Mouse (Mus musculus) testis, adult 2 months (tissue): ENCODE measurements around the gene Castor2. TPM values are rescaled to one million over a fixed set of nuclear protein-coding genes. Genes with fewer than 3 reads are reported as not detected.
A peak's percentile ranks its signal among the peaks of the same experiment; 100 is the strongest.

Experiments
- H3K27ac ChIP-seq: fragments of 200-500 bp; 2 replicates; pipeline ENCODE4 v1.5.1; 2012; ENCODE audit warnings: low read depth, low read length; ENCODE audit not compliant: control insufficient read depth, insufficient read depth
- H3K27me3 ChIP-seq: fragments of 200-500 bp; 2 replicates; pipeline ENCODE4 v1.6.1; 2012; ENCODE audit warnings: mild to moderate bottlenecking, low read length, moderate library complexity; ENCODE audit not compliant: control insufficient read depth, insufficient read depth
- H3K36me3 ChIP-seq: fragments of 200-500 bp; 2 replicates; pipeline ENCODE4 v1.6.1; 2012; ENCODE audit warnings: mild to moderate bottlenecking, low read length; ENCODE audit not compliant: control insufficient read depth, insufficient read depth
- H3K4me1 ChIP-seq: fragments of 200-500 bp; 2 replicates; pipeline ENCODE4 v1.6.1; 2012; ENCODE audit warnings: low read length; ENCODE audit not compliant: control insufficient read depth, insufficient read depth
- H3K4me3 ChIP-seq: fragments of 200-500 bp; 2 replicates; pipeline ENCODE4 v1.5.1; 2012; ENCODE audit warnings: low read depth, mild to moderate bottlenecking, low read length, moderate library complexity, mixed read lengths; ENCODE audit not compliant: control insufficient read depth
- CTCF ChIP-seq: fragments of 200-500 bp; IDR thresholded peaks from 2 replicates; pipeline ENCODE4 v1.5.1; 2012; ENCODE audit warnings: low read depth, mild to moderate bottlenecking, inconsistent platforms, low read length, moderate library complexity; ENCODE audit not compliant: control insufficient read depth, insufficient read depth, insufficient replicate concordance
- POLR2A ChIP-seq: fragments of 200-500 bp; IDR thresholded peaks from 2 replicates; pipeline ENCODE4 v1.6.1; 2012; ENCODE audit warnings: low read depth, mild to moderate bottlenecking, inconsistent platforms, low read length, moderate library complexity; ENCODE audit not compliant: control insufficient read depth
- polyA plus RNA-seq: library from polyadenylated mRNA; depleted of rRNA; stranded (reverse); fragments of >200 nt; gene quantifications from 2 replicates; pipeline ENCODE4 v1.2.3, GENCODE M21; 2012

Gene Castor2
- polyA plus RNA-seq, 1 experiment: 7.2 TPM

DNA sequence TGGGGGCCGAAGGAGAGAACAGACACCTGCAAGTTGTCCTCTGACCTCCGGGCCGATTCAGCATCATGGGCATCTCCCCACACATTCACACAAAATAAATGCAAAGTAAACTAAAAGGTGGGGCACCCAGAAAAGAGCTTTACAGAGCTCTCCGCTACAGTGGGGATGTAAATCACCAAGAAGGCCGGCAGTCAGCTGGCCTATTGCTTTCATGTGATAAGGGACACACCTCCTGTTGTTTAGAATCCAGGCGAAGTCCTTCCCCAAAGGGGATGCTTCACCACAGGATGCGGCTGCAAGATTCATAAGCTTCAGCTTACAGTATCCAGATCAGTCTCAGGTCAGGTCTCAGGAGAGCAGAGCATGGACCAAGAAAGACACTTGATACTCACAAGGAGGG is 79.0 kb downstream of the Castor2 start:
- H3K4me3 ChIP-seq: no peak overlapping the region
- no peak overlapping the region for H3K27ac ChIP-seq
- H3K36me3 ChIP-seq: no peaks in the 10 kb centered on the region
- peaks cover 12% of the 10 kb centered on the region for H3K4me1 ChIP-seq
- no peaks in the 10 kb centered on the region for H3K27me3 ChIP-seq
- no peak for TF ChIP-seq POLR2A
- no peak for TF ChIP-seq CTCF

DNA sequence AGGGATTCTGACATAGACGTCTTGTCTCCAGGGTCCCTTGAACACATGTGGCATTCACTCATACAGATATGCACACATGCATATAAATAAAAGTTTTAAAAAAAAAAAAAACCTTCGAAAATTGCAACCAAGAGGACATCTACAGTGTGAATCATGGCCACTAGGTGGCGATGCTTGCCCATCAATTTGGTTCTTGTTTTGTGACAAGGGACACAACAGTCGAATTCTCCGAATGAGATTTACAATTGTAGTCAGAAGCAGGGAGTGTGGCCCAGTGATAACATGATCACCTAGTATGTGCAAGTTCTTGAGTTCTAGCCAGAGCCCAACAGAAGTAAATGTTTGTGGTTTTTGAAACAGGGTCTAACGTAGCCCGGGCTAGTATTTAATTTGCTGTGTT is 80.4 kb downstream of the Castor2 start:
- Histone ChIP-seq H3K4me3 (no peak overlapping the region), H3K27ac (no peak overlapping the region), H3K36me3 (no peaks in the 10 kb centered on the region), H3K4me1 (peaks cover 14% of the 10 kb centered on the region), H3K27me3 (no peaks in the 10 kb centered on the region)
- TF ChIP-seq POLR2A (no peak), CTCF (peak; percentile 24; the same call in 1 of the 2 replicates)

DNA sequence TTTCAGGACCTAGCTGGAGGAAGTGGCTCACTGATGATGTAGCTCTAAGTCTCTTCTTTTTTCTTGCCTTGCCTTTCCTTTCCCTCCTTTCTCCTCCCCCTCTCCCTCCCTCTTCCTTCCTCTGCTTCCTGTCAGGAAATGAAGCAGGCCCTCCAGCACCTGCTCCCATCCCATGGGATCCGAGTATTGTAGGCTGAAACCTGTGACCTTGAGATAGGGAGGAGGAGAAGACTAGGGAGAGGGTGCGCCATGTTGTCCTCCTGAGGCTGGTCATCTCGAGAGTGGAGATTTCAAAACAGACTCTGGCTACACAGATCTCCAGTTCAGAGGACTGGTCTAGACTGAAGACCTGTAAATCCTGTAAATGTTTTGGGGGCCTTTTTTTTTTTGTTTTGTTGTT is 82.7 kb downstream of the Castor2 start:
- no peak overlapping the region for H3K4me3 ChIP-seq
- TF ChIP-seq CTCF: no peak
- no peak for TF ChIP-seq POLR2A
- H3K4me1 ChIP-seq: peaks cover 9% of the 10 kb centered on the region
- H3K27ac ChIP-seq: no peak overlapping the region; the same call in 1 of the 2 replicates
- H3K27me3 ChIP-seq: no peaks in the 10 kb centered on the region
- no peaks in the 10 kb centered on the region for H3K36me3 ChIP-seq

DNA sequence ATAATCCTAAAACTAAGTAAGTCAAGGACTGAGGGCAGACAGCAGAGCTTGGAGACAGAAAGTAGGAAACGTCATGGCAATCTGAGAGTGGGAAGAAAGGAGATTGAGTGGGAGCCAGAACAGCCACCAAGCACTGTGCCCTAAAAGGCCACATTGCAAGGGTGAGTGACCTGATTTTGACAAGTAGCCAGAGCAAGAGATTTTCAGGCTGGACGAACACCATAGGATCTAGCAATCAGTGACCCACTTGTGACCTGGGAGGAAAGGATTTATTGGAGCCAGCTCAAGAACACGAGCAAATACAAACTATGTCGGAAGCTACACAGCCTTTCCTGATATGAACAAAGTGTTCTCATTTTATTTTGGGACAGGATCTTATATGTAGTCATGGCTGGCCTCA is 83.2 kb downstream of the Castor2 start:
- no peak overlapping the region for H3K4me3 ChIP-seq
- no peaks in the 10 kb centered on the region for H3K36me3 ChIP-seq
- H3K27me3 ChIP-seq: no peaks in the 10 kb centered on the region
- peaks cover 9% of the 10 kb centered on the region for H3K4me1 ChIP-seq
- TF ChIP-seq POLR2A (no peak), CTCF (no peak)
- H3K27ac ChIP-seq: peak overlapping the region; percentile 62; the same call in 1 of the 2 replicates

DNA sequence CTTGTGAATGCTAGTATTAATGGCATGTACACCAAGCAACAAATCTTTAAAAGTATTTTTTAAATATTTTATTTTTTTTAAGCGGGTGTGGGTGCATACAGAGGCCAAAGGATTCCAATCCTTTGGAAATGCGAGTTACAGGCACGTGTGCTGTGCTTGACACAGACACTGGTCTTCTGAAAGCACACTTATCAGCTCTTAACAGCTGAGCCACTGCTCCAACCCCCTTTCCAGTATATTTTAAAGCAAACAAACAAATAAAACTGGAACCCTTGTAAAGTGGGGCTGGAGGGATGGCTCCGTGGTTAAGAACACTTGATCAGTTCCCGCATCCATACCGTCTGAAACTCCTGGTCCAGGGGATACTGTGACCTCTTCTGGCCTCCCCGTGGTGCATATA is 83.7 kb downstream of the Castor2 start:
- H3K27me3 ChIP-seq: no peaks in the 10 kb centered on the region
- peak overlapping the region; percentile 79 for H3K4me3 ChIP-seq
- no peaks in the 10 kb centered on the region for H3K36me3 ChIP-seq
- H3K27ac ChIP-seq: peak overlapping the region; percentile 79
- no peak for TF ChIP-seq CTCF
- TF ChIP-seq POLR2A: no peak
- peaks cover 9% of the 10 kb centered on the region for H3K4me1 ChIP-seq

DNA sequence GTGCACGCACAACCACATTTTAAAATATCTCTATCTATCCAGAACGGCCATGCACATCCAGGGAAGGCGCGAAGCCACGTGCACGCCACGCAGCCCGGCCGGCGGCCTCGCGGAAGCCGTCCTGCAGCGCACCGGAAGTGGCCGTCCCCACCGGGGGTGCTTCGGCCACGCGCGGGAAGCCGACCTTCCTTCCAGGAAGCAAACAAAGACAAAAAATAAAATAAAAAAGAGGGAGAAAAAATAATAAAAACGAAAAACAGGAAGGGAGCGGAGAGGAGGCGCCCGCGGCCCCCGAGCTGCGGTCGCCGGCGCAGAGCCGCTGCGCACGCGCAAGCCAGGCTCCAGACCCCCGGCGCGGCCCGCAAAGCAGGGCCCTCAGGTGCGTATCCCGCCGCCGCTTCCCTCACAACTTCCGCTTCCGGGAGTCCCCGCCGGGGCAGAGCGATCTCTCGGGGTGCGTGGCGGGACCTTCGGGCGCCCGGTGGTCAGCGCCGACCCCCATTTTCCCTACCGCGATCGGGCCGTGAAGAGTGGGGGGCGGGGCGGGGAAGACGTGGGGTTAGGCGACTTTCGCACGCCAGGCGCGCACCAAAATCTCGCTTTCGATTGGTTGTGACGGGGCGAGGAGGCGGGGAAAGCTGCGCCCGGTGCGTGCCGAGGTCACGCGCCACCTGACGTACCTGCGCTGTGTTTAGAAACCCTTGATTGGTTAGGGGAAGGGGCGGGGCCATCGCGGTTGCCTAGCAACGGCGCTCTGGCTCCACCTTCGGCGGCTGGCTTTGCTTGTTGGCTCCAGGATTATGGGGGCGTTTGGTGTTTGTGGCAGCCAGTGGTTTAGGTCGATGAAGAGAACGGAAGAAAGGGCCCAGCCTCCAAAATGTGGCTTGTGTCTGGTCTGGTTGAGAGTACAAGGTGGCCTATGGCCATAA is 84.6 kb downstream of the Castor2 start, which contains the start of gene Gtf2ird2:
Gene Gtf2ird2 (plus strand): TSS at position 140 of the 929 bp plus-strand sequence.
- Histone ChIP-seq H3K27me3 (no peaks in the 10 kb centered on the region), H3K36me3 (no peaks in the 10 kb centered on the region)
- TF ChIP-seq POLR2A (peak; percentile 84), CTCF (no peak)

DNA sequence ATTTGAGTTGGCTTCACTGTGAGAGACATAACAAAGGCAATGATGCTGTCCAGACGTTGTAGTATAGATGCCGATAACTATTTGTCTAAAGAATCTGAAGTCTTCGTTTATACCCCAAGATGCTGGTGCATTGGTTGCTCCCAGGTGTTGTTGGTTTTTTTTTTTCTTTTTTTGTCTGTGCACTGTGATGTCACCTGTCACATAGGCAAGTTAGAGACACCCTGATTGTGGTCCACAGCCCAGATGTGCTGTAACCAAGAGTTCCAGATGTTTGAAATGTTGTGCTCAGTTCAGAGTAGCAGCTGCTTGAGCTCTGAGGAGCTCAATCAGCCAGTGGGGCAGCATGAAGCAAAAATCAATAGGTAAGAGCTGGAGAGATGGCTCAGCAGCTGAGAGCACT is 86.5 kb downstream of the Castor2 start:
- no peak overlapping the region for H3K27ac ChIP-seq
- H3K4me3 ChIP-seq: no peak overlapping the region
- no peaks in the 10 kb centered on the region for H3K36me3 ChIP-seq
- H3K4me1 ChIP-seq: peaks cover 9% of the 10 kb centered on the region
- H3K27me3 ChIP-seq: no peaks in the 10 kb centered on the region
- TF ChIP-seq CTCF (no peak), POLR2A (no peak)

More for the DNA sequence above, 84.6 kb downstream of the Castor2 start, which contains the start of gene Gtf2ird2:
- H3K4me1 ChIP-seq: peaks cover 9% of the 10 kb centered on the region
- peak within 1 kb of the TSS; percentile 79 for H3K27ac ChIP-seq
- H3K4me3 ChIP-seq: peak within 1 kb of the TSS; percentile 79
